Mouse (Mus musculus) adrenal gland, postnatal 36 days (tissue): ENCODE results near the gene Fam241a. TPM values are rescaled to one million over a fixed set of nuclear protein-coding genes. Genes with fewer than 3 reads are reported as not detected.

Experiments used
- DNase-seq, 2 experiments: peaks; one replicate each; pipeline ENCODE4 v3.0.0; 2021; ENCODE audit warnings: mixed read lengths in 1 of 2
- total RNA-seq, 2 experiments: library from RNA; stranded (reverse); gene quantifications; 2 replicates each; pipeline ENCODE4 v1.2.3; 2021

Gene Fam241a
- total RNA-seq, 2 experiments from 2014 or later, result 5.1 to 5.6 TPM

DNA sequence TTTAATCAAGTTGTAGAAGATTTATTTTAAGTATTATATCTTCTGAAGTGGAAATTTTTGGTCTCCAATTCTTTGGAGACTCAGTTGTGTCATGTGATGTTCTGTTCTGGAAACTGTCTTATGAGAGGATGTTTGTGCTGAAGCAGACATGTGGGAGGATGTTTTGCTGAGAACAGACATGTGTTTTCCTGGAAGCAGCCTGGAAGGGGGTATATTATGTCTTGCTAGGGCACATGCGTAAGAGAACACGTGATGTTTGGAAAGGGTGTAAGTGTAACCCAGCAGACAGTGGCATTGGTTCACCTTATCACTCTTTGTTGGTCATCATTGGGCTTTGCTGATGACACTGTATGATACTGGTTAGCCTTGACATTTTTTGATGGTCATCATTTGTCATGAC is 20.6 kb downstream of the Fam241a start:
- DNase-seq, result no peak

DNA sequence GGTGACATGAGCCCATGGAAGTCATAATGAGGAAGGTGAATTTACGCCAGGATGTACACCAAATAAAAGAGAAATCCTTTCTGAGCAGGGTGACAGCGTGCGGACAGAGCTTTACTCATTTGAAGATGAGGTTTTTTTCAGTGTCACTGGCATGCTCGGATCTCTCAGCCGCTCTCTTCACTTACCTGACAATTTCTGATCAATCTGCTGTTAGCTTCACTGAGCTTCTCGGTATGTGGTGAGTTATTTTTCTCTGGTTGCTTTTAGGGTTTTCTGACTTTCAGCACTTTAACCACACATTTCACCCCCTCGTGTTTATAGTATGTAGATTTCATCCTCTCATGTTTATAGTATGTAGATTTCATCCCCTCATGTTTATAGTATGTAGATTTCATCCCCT is 21.1 kb downstream of the Fam241a start:
- DNase-seq, result no peak

- DNase-seq, result no peak
Observed at GRCm38 (mm10) chr3:127874254-127874883, 21.8 kb downstream of the Fam241a start.

GRCm38 (mm10) chr3:127871575-127871974 is 24.5 kb downstream of the Fam241a start:
- no peak for DNase-seq

DNA sequence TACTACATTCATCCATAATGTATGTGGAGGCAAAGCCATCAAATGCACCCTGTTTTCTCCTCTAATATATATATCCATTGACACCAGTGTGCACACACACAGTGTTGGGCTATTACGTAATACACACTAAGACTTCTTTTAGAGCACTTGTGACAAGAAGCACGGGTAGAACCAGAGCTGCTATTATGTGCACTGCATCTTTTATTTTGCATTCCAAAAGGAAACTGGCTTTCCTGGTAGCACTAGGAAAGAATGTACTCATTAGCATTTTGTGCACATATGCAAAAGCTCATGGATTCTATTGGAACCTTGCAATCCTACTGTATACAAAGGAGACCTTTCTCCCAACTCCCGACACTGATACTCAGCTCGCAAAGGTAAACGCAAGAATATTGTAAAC is 27.2 kb downstream of the Fam241a start:
- DNase-seq, result no peak

DNA sequence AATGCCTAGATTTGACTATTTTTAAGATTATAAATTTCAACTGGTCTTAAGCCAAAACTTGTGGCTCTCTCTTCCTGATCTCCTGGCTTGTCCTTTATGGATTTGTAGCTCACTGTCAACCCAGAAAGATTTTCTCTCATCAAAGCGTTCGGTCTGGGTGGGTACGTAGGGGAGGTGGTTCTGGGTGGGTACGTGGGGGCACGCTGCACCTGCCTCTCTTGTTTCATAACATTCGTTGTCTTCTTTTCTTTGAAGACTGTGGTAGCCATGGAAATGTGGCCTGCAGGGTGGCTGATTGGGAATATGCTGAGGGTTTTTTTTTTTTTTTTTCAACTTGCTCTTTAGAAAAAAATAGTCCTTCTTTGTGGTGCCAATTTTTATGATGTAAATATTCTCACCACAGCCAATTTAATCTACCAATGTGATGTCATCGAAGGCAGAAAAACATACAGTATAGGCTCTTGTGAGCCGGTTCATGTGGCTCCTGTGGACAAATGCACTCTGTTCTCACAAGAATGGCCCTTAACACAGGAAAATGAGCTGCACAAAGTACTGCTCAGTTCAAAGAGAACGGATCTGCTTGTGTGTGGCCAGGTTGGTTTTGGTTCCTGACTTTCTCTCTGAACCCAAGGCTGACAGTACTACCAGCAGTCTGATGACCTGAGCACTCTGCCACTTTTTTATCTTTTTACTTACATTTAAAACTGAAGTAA is 27.9 kb downstream of the Fam241a start:
- no peak for DNase-seq

DNA sequence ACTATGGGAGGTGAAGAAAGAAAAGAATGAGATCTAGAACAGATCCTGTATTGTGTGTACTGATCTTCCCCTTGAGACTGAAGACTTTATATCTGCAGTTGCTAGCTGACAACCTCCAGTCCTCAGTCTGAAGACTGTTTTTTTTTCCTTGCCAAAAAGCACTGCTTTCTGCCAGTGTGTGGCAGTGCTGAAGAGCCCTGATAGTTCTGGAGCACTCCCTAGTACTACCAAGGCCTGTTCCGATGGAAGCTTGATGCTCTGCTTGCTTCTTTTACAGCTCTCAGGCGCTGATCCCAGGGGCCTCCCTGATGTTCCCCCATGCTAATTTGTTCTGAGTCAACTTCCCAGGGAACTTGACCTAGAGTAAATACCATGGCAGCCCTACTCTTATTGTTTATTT is 31.9 kb downstream of the Fam241a start:
- no peak for DNase-seq

GRCm38 (mm10) chr3:127863571-127863970 is 32.6 kb downstream of the Fam241a start:
- no peak for DNase-seq

DNA sequence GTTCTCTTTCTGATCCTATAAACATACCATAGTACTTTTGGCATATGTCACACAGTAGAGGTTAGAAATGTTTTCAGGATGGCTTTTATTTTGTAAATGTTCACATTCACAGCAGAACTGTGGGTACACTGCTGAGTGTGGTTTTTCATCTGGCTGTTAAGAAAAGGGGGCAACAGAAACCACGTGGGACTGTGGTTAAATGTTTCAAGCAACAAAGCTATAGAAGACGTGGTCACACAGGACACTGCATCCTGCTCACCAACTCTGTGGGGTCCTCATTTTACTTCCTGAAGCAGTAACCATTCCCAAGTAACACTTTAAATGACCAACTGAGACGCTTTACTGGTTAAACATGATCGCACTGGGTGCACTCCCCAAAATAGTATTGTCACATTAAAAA is 33.6 kb downstream of the Fam241a start:
- no peak for DNase-seq

DNA sequence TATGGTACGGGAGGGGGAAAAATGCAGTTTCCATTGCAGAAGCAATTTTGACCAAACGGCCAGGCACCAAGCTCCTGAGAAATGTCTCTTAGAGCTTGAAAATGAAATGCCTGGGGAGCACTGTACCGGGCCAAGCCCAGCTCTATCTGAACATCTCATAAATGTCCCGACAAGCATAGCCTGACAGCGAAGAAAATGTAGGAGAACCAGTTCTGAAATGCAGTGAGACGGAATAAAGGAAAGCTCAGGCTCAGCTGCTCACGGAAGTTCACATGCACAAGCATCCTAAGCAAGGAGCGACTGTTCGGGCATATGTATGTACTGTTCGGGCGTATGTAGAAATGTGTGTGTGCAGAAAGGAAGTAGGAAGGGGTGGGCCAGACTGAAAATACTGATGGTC is 34.8 kb downstream of the Fam241a start:
- DNase-seq, result no peak

DNA sequence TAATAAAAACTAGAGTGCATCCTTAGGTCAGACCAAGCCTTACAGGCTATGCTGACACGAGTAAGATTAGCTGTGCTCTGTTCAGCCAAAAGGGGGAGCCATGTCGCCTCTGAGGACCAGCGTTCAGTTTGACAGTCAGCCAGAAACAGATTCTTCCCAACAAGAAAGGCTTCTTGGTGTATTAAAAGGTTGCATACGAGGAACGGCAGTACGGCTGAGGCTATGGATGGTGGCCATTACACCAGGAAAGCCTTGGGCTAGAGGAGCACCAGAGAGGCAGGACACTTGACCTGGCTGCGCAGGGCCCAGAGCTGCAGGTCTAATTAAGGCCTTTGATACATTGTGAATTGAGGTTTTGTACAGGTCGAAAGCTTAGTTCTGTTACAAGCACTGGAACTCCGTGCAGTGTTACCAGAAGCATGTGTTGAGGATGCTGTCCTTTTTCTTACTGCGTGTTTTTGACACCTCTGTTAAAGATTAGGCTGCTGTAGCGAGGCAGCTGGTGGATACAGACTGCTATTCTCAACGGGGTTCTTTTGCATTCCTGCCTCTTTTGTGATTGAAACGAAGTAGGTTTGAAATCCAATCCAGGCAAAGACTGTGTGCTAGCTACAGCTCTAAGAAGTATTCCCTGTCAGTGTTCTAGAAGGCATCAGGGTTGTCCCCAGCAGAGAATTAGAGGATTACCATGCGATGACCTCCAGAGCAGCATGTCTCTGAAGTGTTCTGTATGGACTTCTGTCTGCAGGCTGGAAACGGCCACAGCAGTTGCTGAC is 42.5 kb downstream of the Fam241a start:
- peak; percentile 73 to 84 for DNase-seq

DNA sequence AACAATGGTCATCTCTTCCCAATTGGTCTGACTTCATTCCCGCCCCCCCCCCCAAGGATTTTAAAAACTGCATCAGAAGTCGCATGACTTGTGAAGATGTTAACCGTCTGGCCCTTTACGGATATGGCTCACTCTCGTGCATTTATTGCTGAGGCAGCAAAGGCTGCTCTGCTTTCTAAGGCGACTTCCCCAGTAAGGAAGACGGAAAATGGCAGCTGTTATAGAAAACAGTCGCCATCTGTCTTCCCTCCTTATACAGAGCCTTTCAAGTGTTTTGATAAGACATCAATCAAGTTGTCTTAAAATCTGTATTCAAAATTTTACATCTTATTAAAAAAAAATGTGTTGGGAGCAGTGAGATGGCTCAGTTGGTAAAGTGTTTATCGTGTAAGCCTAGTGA is 43.4 kb downstream of the Fam241a start:
- no peak for DNase-seq

- DNase-seq, result no peak
Observed at GRCm38 (mm10) chr3:127850776-127851646, 45.1 kb downstream of the Fam241a start.

DNA sequence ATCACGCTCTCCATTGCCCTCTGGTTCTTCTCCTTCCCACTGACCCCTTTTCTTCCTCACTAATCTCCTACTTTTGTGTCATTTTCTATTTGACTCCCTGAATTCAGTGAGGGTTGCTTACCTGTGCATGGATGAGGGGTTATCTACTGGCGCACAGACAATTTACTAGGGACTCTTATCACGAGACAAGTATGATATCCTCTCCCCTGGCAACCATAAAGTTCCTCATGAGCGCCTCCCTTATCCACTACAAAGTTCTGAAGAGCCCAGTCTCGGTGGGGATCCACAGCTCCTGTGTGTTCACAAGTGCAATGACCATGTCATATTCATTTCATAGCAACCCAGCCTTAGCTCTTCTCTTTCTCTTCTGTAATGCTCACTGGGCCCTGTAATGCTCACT is 46.2 kb downstream of the Fam241a start:
- DNase-seq, result no peak

- peak; percentile 72 to 74 for DNase-seq
Observed at GRCm38 (mm10) chr3:127848088-127848808, 47.9 kb downstream of the Fam241a start.

DNA sequence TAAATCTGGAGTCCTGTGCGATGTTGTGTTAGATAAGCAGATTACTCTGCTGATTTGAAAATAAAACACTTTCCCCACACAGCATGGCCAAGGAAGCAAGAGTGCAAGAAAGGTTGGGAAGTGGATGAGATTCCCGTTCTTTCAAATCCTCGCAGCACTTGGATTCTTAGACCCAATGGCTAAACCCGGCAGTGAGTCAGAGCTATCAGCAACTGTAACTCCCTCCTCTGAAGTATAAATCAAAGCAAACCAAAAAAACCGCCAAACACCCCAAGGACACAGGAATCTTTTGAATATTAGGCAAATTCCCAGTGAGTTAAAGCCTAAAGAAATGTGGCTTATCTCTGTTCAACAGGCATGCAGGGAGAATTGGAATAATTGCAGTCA is 52.2 kb downstream of the Fam241a start:
- DNase-seq, result peak; percentile 46 to 51

DNA sequence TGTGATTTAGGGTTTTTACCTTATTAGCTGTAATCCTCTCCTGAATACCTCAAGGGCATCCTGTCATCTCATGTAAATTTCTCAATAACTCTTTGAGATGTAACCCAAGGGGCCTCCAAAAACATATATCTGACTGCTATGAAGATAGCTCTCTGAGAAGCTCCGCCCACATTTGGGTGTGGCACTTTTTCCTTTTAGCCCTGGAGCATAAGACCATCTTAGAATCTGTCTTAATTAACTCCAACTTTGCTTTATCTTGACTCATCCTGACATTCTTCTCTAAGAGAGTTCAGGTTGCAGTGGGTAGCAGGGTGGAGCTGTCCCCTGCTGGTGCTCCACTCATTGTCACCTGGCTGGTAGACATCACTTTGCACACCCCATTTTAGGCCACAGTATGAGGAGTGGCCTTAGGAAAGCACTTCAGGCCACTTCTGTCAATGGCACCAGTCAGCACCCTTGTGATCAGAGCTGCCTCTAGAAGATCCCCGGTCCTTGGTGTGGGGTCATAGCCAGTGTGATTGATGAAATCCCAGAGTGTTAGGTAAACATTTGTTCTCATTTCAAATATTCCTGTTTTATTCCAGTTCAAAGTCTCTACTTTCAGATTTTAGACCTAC is 52.7 kb downstream of the Fam241a start:
- no peak for DNase-seq

DNA sequence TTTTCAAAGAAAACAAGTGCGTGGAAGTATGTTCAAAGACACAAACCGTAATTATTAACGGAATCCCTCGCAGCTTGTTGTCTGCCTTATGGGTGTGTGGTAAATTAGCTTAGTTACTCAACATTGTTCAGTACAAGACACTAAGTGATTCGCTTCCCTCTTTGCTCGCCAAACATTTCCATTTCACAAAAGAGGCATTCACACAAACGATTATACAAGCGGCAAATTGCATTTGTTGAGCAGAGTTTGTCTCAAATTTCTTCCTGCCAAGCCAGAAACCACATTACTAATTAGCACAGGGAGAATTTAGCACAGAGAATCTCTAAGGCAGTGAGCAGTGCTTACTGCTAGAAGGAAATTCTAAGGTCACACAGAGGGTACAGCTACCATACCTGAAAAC is 54.2 kb downstream of the Fam241a start:
- DNase-seq, result no peak

- DNase-seq, result no peak
Observed at GRCm38 (mm10) chr3:127837972-127838644, 58.0 kb downstream of the Fam241a start.

DNA sequence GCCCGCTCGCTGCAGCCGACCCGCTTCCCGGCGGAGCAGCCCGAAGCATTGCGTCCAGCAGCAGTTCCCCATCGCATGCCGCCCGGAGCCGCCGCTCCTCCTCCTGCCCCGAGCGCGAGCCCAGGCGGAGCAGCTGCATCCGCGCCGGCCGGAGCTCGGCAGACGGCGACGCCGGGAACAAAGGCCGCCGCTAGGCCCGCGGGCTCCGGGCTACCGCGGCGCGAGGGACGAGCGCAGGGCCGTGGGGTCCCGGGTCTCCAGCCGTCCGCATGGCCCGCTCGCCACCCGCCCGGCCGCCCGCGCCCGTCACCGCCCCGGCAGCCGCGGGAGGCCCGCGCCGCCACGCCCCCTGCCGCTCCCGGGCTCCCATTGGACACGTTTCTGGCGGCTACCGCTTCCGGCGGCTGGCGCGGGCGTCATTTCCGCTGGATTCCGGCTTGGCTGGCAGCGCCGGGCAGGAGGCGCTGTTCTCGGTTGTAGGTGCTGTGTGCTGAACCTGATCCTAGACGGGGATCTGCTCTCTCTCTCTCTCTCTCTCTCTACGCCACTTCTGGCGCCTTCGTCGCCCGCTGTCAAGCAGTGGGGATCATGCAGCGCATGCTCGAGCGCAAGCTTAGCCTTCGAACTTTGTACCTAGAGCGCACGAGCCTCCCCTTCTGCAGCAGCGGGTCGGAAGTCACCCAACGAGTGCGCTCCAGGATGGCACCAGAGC is 58.8 kb downstream of the Fam241a start, which contains the start of gene Ap1ar:
TSS of gene Ap1ar (minus strand) at position 370 of the 712 bp plus-strand sequence.
- DNase-seq, result peak; percentile 97 to 98
